Mouse (Mus musculus) liver, embryonic 14.5 days (tissue): Measurements from ENCODE around the gene Plxna4.

Experiments
- CTCF ChIP-seq: IDR thresholded peaks from 2 replicates; pipeline ENCODE4 v1.5.1; 2016; ENCODE audit warnings: antibody characterized with exemption, low read depth, control low read depth
- EP300 ChIP-seq: IDR thresholded peaks from 2 replicates; pipeline ENCODE4 v1.6.1; 2016; ENCODE audit warnings: antibody characterized with exemption, low read depth

DNA sequence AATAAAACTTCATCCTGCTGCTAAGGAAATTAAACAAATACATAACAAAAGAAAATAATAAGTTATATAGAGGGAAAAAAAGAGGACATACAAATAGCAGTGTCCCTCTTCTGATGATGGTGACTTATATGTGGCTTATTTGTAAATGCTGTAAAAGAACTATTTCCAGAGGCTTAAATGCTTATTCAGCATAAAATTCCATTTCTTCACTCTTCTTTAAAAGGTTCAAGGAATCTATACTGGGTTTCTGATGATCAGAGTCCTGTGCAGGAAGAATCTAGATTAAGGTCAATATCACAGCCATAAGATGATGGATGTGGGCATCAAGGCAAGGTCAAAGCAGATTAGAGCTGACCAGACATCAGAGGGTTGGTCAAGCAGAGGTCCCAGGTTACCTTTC, 306.5 kb downstream of the Plxna4 start:
- TF ChIP-seq EP300 (no peak), CTCF (no peak)
